Mouse (Mus musculus): ENCODE results near the gene Klhl40.

Klhl40 gene

DNA sequence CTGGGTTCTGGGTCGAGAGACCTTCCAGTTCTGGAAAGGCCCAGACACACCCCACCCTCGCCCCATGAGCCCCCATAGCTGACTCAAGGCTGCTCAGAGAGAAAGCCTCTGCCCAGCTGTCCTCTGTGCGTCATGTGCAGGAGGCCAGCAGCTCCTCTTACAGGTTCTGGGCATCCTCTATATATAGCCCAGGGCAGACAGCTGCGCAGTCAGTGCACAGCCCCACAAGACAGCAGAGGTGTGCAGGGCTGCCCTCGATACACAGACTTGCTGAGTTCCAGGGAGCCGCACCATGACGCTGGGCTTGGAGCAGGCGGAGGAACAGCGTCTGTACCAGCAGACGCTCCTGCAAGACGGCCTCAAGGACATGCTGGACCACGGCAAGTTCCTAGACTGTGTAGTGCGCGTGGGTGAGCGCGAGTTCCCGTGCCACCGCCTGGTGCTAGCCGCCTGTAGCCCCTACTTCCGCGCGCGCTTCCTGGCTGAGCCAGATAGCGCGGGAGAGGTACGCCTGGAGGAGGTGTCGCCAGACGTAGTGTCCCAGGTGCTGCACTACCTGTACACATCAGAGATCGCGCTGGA lies at the start of gene Klhl40:
Gene Klhl40 (plus strand): TSS at position 124 of the 582 bp plus-strand sequence.
- no peak for DNase-seq

GRCm38 (mm10) chr9:121740490-121740889 lies 36.9 kb upstream of the Klhl40 start:
- no peak for DNase-seq

DNA sequence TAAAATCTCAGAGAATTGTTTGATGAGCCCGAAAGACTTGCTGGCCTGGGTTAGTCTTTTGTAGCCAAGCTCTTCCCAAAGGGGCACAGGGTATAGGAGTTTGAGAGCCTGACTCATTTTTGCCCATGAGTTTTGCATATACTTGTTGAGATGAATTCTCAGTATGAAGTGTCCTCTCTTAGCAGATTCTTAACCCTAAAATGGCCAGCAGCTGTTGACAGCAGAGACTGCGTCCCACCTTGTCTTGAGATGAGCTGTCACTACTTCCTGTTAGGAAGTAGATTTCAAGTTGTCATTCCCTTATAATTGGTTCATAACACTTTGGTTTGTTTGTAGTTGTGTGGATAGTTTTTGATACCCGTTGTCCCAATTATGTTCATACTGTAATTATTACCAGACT lies 36.2 kb upstream of the Klhl40 start:
- DNase-seq, result no peak

- no peak for DNase-seq
Observed at GRCm38 (mm10) chr9:121744051-121744450, 33.4 kb upstream of the Klhl40 start.

DNA sequence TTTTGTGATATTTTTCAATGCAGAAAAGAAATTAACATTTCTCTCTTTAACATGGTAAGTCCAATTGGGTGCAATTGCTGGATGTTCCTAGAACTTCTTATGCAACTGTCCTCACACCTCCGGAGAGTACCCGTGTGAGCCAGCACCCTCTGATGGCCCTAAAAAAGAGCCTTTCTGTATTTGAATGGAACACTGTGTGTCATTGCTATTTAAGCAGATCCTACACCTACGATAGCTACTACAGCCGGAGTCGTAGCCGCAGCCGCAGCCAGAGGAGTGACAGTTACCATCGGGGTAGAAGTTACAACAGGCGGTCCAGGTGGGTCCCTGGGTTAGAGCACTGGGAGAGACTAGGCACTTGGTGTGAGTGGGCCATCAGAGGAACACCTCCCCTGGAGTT lies 24.6 kb upstream of the Klhl40 start:
- no peak for DNase-seq

DNA sequence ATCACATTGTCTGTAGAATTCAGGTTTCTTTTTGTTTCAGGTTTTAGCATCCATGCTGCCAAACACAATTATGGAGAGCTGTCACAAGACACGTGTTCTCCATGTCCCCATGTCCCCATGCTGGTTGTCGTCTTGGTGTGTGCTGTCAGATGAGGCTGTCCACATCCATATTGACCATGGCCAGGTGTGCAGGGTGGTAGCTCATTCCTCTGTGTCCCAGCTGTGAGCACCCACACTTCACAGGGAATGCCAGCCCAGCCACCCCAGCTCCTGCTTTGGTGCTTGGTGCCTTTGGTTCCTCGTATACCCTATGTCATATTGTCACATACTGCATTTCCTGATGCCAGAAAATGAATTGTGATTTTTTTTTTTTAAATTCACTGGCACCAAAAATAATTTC lies 22.8 kb upstream of the Klhl40 start:
- DNase-seq, result no peak

GRCm38 (mm10) chr9:121756785-121757184 lies 20.6 kb upstream of the Klhl40 start:
- no peak for DNase-seq

- DNase-seq, result no peak
Observed at GRCm38 (mm10) chr9:121757432-121757831, 20.0 kb upstream of the Klhl40 start.

DNA sequence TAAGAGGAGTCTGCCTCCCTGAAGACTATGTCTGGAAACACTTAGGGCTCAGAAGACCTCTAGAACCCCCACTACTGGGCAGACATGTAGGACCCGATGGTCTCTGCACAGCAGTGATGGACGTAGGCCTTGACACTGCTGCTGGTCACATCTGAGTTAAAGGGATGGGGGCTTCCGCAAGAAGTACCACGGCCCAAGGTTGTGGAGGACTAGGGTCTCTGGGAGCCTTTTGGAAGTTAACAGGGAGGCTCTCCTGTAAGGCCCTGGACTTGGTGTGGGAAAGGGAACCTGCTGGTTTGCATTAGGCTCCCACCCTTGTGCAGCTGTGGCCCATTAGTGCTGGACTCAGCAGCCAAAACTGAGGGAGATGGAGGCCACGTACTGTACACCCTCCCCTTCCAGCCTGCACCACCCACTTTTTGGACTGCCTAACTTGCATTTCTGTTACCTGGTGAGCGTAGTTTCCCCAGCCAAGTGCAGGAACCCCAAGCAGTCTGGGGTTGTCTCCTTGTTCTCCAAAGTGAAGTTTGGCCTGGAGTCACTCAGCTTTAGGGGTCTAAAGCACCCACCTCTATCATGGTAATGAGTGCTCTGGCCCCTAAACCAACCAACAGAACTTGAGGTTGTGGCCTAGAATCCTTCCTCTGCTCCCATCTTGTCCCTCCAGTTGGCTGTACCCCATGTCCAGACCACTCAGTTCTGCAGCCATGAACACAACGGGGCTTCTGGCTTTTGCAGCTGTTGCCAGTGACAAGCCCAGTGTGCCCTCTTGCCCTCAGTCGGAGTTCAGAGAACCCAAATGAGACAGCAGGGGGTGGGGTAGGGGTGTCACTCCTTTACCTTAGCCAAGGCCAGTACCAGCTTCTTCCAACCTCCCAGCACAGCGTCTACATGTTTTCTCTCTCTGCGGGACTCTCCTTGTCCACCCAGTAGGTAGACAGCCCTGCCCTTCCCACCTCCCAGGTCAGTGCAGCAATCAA lies 19.3 kb upstream of the Klhl40 start:
- no peak for DNase-seq

DNA sequence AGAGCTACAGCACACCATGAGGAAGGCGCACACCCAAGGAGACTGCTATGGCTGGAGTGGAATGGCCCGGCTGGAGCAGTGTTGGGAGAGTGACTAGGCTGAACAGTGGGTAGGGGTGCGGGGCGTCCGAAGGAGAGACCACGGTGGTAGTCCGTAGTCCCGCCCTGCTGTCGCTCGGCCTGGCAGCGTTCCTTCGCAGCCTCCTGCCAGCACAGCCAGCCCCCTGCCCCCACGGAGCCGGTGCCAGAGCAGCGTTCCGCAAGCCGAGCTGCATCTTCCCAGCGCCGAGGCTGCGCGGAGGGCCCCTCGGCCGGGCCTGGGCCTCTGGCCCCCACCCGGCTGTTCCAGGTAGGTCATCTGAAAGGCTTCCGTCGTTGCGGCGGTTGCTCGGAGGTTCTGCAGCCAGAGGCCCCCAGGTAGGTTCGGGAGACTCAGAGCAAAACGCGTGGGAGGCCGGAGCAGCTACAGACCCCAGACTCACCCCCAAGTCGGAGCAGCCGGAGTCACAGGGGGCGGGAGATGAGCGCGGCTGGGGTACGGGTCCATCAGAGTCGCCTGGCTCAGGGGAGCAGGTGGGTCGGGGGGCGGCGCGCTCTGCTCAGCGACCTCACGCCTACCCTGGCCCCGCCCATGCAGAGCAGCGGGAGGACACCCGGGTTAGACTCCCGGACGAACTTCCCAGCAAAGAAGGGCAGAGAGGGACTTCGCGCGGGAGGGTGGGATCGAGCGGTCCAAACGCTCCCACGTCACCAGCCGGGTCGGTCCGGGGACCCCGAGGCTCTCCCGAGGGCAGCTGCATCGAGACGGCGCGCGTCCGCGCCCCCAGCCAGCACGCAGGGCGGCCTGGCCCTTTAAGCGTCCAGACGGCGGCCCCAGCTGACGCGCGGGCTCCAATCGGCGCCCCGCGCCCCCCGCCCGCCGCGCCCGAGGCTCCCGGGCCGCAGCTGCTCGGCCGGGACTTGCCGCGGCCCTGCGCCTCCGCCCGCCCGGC lies 18.0 kb upstream of the Klhl40 start, which contains the start of gene Zfp651:
Gene Zfp651 (plus strand): TSS at position 240 of the 991 bp plus-strand sequence.
- peak; percentile 54 for DNase-seq

- DNase-seq, result peak; percentile 52
Observed at GRCm38 (mm10) chr9:121760271-121761090, 16.9 kb upstream of the Klhl40 start.

- no peak for DNase-seq
Observed at GRCm38 (mm10) chr9:121761091-121761665, 16.2 kb upstream of the Klhl40 start.

DNA sequence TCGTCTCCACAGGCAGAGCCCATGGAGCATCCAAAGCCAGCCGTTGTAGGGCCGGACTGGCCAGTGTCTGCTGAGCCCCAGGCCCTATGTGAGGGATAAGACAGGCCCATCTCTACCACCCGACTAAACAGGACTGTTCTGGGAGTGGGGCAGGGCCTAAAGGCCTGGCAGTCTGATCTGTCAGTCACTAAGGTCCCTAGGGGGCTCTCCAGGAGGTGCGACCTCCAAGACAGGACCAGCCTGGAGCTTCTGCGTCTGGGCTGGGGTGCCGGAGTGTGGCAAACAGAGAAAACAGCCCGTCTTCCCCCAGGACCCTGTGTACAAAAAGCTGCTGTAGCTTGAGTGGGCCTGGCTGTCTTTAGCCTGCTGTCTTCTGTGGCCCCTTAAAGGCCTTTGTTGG lies 15.6 kb upstream of the Klhl40 start:
- DNase-seq, result no peak

GRCm38 (mm10) chr9:121762248-121762647 lies 15.2 kb upstream of the Klhl40 start:
- no peak for DNase-seq

DNA sequence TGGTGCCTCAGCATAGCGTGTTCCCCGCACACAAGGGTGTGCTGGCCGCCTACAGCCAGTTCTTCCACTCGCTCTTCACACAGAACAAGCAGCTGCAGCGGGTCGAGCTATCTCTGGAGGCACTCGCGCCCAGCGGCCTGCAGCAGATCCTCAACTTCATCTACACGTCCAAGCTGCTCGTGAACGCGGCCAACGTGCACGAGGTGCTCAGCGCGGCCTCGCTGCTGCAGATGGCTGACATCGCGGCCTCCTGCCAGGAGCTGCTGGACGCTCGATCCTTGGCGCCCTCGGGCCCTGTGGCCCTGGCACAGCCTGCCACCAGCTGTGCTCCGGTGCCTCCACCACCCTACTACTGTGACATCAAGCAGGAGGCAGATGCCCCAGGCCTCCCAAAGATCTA lies 14.6 kb upstream of the Klhl40 start:
- DNase-seq, result no peak

GRCm38 (mm10) chr9:121763716-121764115 lies 13.7 kb upstream of the Klhl40 start:
- DNase-seq, result no peak

GRCm38 (mm10) chr9:121765166-121765855 lies 12.1 kb upstream of the Klhl40 start:
- no peak for DNase-seq

DNA sequence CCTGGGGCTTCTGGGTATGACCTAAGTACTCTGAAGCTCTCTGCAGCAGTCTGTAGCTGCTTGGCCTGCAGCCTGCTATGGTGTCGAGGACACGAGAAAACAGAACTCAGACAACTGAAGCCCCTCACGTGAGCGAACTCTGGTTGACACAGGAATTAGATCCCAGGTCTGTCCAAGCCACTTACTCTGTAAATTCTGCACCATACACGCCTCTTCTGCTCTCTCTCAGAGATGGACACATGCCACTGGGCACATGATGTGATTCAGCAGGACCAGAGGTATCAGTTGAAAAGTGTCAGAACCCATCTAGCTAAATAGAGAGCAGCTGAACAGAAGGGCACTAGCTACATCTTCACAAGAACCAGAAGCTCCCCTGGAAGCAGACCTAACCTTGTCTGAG lies 5.0 kb upstream of the Klhl40 start:
- DNase-seq, result no peak

- no peak for DNase-seq
Observed at GRCm38 (mm10) chr9:121775951-121776350, 1.5 kb upstream of the Klhl40 start.

DNA sequence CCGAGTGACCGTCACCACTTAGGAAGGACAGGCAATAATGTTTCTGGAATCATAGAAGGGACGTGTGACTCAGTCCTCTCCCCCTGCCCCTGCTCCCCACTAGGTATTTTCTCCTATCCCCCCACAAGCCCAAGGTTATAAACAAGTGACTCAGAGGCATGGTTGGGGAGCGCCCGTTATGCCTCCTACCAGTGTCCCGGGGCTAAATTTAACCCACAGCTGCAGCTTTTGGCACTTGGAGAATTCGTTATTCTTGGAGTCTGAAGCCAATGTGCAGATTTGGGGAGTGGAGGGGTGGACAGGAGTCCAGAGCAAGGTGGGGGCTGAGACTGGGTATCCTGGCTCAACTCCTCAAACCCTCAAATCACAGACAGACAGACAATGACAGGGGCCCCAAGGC lies 896 bp upstream of the Klhl40 start:
- no peak for DNase-seq

DNA sequence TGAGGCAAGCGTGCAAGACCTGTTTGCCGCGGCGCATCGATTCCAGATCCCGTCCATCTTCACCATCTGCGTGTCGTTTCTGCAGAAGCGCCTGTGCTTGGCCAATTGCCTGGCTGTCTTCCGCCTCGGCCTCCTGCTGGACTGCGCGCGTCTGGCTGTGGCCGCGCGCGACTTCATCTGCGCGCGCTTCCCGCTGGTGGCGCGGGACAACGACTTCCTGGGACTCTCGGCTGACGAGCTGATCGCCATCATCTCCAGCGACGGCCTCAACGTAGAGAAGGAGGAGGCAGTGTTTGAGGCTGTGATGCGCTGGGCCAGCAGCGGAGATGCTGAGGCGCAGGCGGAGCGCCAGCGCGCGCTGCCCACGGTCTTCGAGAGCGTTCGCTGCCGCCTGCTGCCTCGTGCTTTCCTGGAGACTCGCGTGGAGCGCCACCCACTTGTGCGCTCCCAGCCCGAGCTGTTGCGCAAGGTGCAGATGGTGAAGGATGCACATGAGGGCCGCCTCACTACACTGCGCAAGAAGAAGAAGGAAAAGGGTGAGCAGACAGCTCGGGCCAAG lies 738 bp downstream of the Klhl40 start:
- DNase-seq, result no peak

Data from kidney, adult 18-20 months (tissue).